Mouse (Mus musculus) embryonic facial prominence, embryonic 13.5 days (tissue): ENCODE results near the gene Sox2. TPM values are rescaled to one million over a fixed set of nuclear protein-coding genes. Genes with fewer than 3 reads are reported as not detected.

Experiments used
- ATAC-seq: fragments of 200-750 bp; cut with Nextera tagmentation; 2 replicates; pipeline ENCODE4 v1.8.0; 2017; ENCODE audit warnings: low read depth; ENCODE audit not compliant: insufficient number of reproducible peaks, insufficient read depth, low FRiP score, low TSS enrichment
- H3K27ac ChIP-seq: fragments of 300-500 bp; sonication (generic); 2 replicates; pipeline ENCODE4 v1.5.1; 2015; ENCODE audit warnings: moderate library complexity, mild to moderate bottlenecking, inconsistent platforms
- H3K27me3 ChIP-seq: fragments of 300-500 bp; sonication (generic); 2 replicates; pipeline ENCODE4 v1.6.1; 2015; ENCODE audit warnings: mild to moderate bottlenecking, inconsistent platforms
- H3K36me3 ChIP-seq: fragments of 300-500 bp; sonication (generic); 2 replicates; pipeline ENCODE4 v1.6.1; 2015; ENCODE audit warnings: mild to moderate bottlenecking, inconsistent platforms
- H3K4me1 ChIP-seq: fragments of 300-500 bp; sonication (generic); 2 replicates; pipeline ENCODE4 v1.6.1; 2015; ENCODE audit warnings: inconsistent platforms
- H3K4me2 ChIP-seq: fragments of 300-500 bp; sonication (generic); 2 replicates; pipeline ENCODE4 v1.6.1; 2015; ENCODE audit warnings: moderate library complexity, mild to moderate bottlenecking, inconsistent platforms
- H3K4me3 ChIP-seq: fragments of 300-500 bp; sonication (generic); 2 replicates; pipeline ENCODE4 v1.5.1; 2015; ENCODE audit warnings: mild to moderate bottlenecking, inconsistent platforms
- H3K9ac ChIP-seq: fragments of 300-500 bp; sonication (generic); 2 replicates; pipeline ENCODE4 v1.6.1; 2015; ENCODE audit warnings: mild to moderate bottlenecking, inconsistent platforms
- H3K9me3 ChIP-seq: fragments of 300-500 bp; sonication (generic); 2 replicates; pipeline ENCODE4 v1.6.1; 2016; ENCODE audit warnings: inconsistent platforms
- WGBS: fragments of 180-500 bp; shearing (Covaris S2); methylation state at CpG from one replicate; pipeline ENCODE4 v1.1.7; 2015; ENCODE audit warnings: mixed read lengths; 5-methylcytosine and 5-hydroxymethylcytosine counted together
- polyA plus RNA-seq: library from polyadenylated mRNA; unstranded; fragments of >200 nt; fragmentation: Nextera tagmentation; extraction: Ambion mirVana; gene quantifications from 2 replicates; pipeline ENCODE4 v1.2.1, GENCODE M21; 2015

Gene Sox2
- polyA plus RNA-seq, 1 experiment from 2014 or later = 4.1 TPM

GRCm38 (mm10) chr3:34655311-34656075, 5.3 kb downstream of the Sox2 start:
- H3K4me2 ChIP-seq = peak overlapping the region; percentile 32
- 16% methylated on average over 11 of the region's 11 CpGs for WGBS
- 0 out of 2 replicates have a peak overlapping the region, but pooled peaks have one; percentile 7 for H3K9ac ChIP-seq
- H3K27ac ChIP-seq = no peak overlapping the region
- no peaks in the 10 kb centered on the region for H3K9me3 ChIP-seq
- H3K36me3 ChIP-seq = no peaks in the 10 kb centered on the region
- H3K4me1 ChIP-seq = peaks cover 7% of the 10 kb centered on the region
- H3K4me3 ChIP-seq = no peak overlapping the region
- H3K27me3 ChIP-seq = peaks cover 90% of the 10 kb centered on the region
- no peak for ATAC-seq

GRCm38 (mm10) chr3:34656153-34656552, 5.9 kb downstream of the Sox2 start:
- Histone ChIP-seq H3K9me3 (no peaks in the 10 kb centered on the region), H3K36me3 (no peaks in the 10 kb centered on the region), H3K27me3 (peaks cover 90% of the 10 kb centered on the region), H3K27ac (no peak overlapping the region), H3K9ac (0 out of 2 replicates have a peak overlapping the region, but pooled peaks have one; percentile 7), H3K4me1 (peaks cover under 1% of the 10 kb centered on the region), H3K4me2 (peak overlapping the region; percentile 18; the same call in 1 of the 2 replicates), H3K4me3 (no peak overlapping the region)
- 10% methylated on average over 3 of the region's 3 CpGs for WGBS
- no peak for ATAC-seq

- peak overlapping the region; percentile 18; the same call in 1 of the 2 replicates for H3K4me2 ChIP-seq
- WGBS = 15% methylated on average over 23 of the region's 23 CpGs
These were observed 6.9 kb downstream of the Sox2 start for GRCm38 (mm10) chr3:34656813-34657700.

GRCm38 (mm10) chr3:34657701-34658090, 7.5 kb downstream of the Sox2 start:
- no peak for ATAC-seq
- Histone ChIP-seq H3K9ac (no peak overlapping the region), H3K4me3 (no peak overlapping the region), H3K36me3 (no peaks in the 10 kb centered on the region), H3K27ac (no peak overlapping the region), H3K4me2 (no peak overlapping the region), H3K4me1 (no peaks in the 10 kb centered on the region), H3K9me3 (no peaks in the 10 kb centered on the region), H3K27me3 (peaks cover 99% of the 10 kb centered on the region)
- WGBS = 54% methylated on average over 2 of the region's 2 CpGs

More at GRCm38 (mm10) chr3:34656813-34657700, 6.9 kb downstream of the Sox2 start:
- no peak overlapping the region for H3K27ac ChIP-seq
- H3K4me3 ChIP-seq = no peak overlapping the region
- H3K27me3 ChIP-seq = peaks cover 97% of the 10 kb centered on the region
- ATAC-seq = no peak
- H3K9me3 ChIP-seq = no peaks in the 10 kb centered on the region
- no peak overlapping the region for H3K9ac ChIP-seq
- H3K36me3 ChIP-seq = no peaks in the 10 kb centered on the region
- no peaks in the 10 kb centered on the region for H3K4me1 ChIP-seq

- ATAC-seq = no peak
- H3K27ac ChIP-seq = no peak overlapping the region
- H3K27me3 ChIP-seq = peaks cover 99% of the 10 kb centered on the region
- WGBS = 57% methylated on average over 7 of the region's 7 CpGs
- H3K36me3 ChIP-seq = no peaks in the 10 kb centered on the region
- H3K9me3 ChIP-seq = no peaks in the 10 kb centered on the region
- peaks cover 2% of the 10 kb centered on the region; the same call in 1 of the 2 replicates for H3K4me1 ChIP-seq
- no peak overlapping the region for H3K9ac ChIP-seq
- no peak overlapping the region for H3K4me3 ChIP-seq
- H3K4me2 ChIP-seq = no peak overlapping the region
These were observed 8.2 kb downstream of the Sox2 start for GRCm38 (mm10) chr3:34658241-34658965.

- ATAC-seq = no peak
- no peaks in the 10 kb centered on the region for H3K36me3 ChIP-seq
- no peak overlapping the region for H3K4me3 ChIP-seq
- no peaks in the 10 kb centered on the region for H3K9me3 ChIP-seq
- H3K4me2 ChIP-seq = no peak overlapping the region
- H3K27me3 ChIP-seq = peaks cover 99% of the 10 kb centered on the region
- H3K9ac ChIP-seq = no peak overlapping the region
- WGBS = 71% methylated on average over 8 of the region's 8 CpGs
- no peak overlapping the region for H3K27ac ChIP-seq
- peaks cover 9% of the 10 kb centered on the region for H3K4me1 ChIP-seq
These were observed 8.8 kb downstream of the Sox2 start for GRCm38 (mm10) chr3:34658966-34659535.

- no peak overlapping the region for H3K9ac ChIP-seq
- ATAC-seq = no peak
- H3K27ac ChIP-seq = no peak overlapping the region
- H3K4me1 ChIP-seq = peaks cover 14% of the 10 kb centered on the region
- no peak overlapping the region for H3K4me2 ChIP-seq
- no peaks in the 10 kb centered on the region for H3K36me3 ChIP-seq
- no peak overlapping the region for H3K4me3 ChIP-seq
- no peaks in the 10 kb centered on the region for H3K9me3 ChIP-seq
- H3K27me3 ChIP-seq = peaks cover 99% of the 10 kb centered on the region
- WGBS = 8% methylated on average over 6 of the region's 6 CpGs
These were observed 9.7 kb downstream of the Sox2 start for GRCm38 (mm10) chr3:34659861-34660260.

- no peak for ATAC-seq
These were observed 10.5 kb downstream of the Sox2 start for GRCm38 (mm10) chr3:34660542-34661290.

GRCm38 (mm10) chr3:34661341-34662007, 11.3 kb downstream of the Sox2 start:
- Histone ChIP-seq H3K4me2 (no peak overlapping the region), H3K27me3 (peaks cover 99% of the 10 kb centered on the region), H3K27ac (no peak overlapping the region), H3K36me3 (no peaks in the 10 kb centered on the region), H3K9me3 (no peaks in the 10 kb centered on the region), H3K4me3 (no peak overlapping the region), H3K9ac (no peak overlapping the region), H3K4me1 (peaks cover 14% of the 10 kb centered on the region)
- no peak for ATAC-seq
- 3% methylated on average over 32 of the region's 32 CpGs for WGBS

More at GRCm38 (mm10) chr3:34660542-34661290, 10.5 kb downstream of the Sox2 start:
- no peaks in the 10 kb centered on the region for H3K9me3 ChIP-seq
- no peak overlapping the region for H3K27ac ChIP-seq
- H3K4me2 ChIP-seq = no peak overlapping the region
- 9% methylated on average over 14 of the region's 14 CpGs for WGBS
- no peaks in the 10 kb centered on the region for H3K36me3 ChIP-seq
- peaks cover 14% of the 10 kb centered on the region for H3K4me1 ChIP-seq
- no peak overlapping the region for H3K9ac ChIP-seq
- no peak overlapping the region for H3K4me3 ChIP-seq
- peaks cover 99% of the 10 kb centered on the region for H3K27me3 ChIP-seq

- Histone ChIP-seq H3K4me3 (peak overlapping the region; percentile 6; the same call in 1 of the 2 replicates), H3K9me3 (no peaks in the 10 kb centered on the region), H3K9ac (no peak overlapping the region), H3K36me3 (no peaks in the 10 kb centered on the region), H3K4me2 (no peak overlapping the region), H3K27me3 (peaks cover 99% of the 10 kb centered on the region), H3K4me1 (peaks cover 14% of the 10 kb centered on the region), H3K27ac (no peak overlapping the region)
- WGBS = 8% methylated on average over 15 of the region's 15 CpGs
- no peak for ATAC-seq
These were observed 12.0 kb downstream of the Sox2 start for GRCm38 (mm10) chr3:34662008-34662711.
